In genomic region chr16:77536314-77536713, GRCm38 (mm10) we compare ENCODE assay signal across 10 mouse cellular contexts.
DNase-seq lines count a peak whose midpoint lies in the region; ATAC-seq and TF ChIP-seq lines count a peak whose summit lies in the region.
"Had no signal": no experiment of that assay in that cellular context is flagged by ENCODE, and none has a peak within 500 bp of the region (broad histone marks: within the 10 kb centered on the region; RNA-seq: fewer than 3 reads in every experiment).

No protein-coding gene starts in this region.

- H3K9me3 ChIP-seq in intestine, embryonic 15.5 days: no peaks in the 10 kb centered on the region
- H3K9me3 ChIP-seq in intestine, embryonic 16.5 days (ENCODE audit: control insufficient read depth, low read length): no peaks in the 10 kb centered on the region
- H3K9me3 ChIP-seq in forebrain, embryonic 13.5 days (replicated peaks): no peaks in the 10 kb centered on the region
- no peaks in the 10 kb centered on the region for H3K9me3 ChIP-seq in midbrain, embryonic 11.5 days (ENCODE audit: control insufficient read depth, low read length)

- H3K4me3 ChIP-seq in intestine, embryonic 15.5 days (replicated peaks): no peak overlapping the region
- H3K4me3 ChIP-seq in intestine, embryonic 16.5 days (ENCODE audit: low read length): no peak overlapping the region
- H3K4me3 ChIP-seq in forebrain, embryonic 13.5 days: peak overlapping the region; percentile 23
- no peak overlapping the region for H3K4me3 ChIP-seq in midbrain, embryonic 11.5 days (ENCODE audit: low read depth, low read length)

- no peak for ATAC-seq in intestine, embryonic 15.5 days
- no peak for ATAC-seq in intestine, embryonic 16.5 days
- ATAC-seq in forebrain, embryonic 13.5 days: peak; percentile 71
- peak; percentile 48; the same call in 1 of the 2 replicates for ATAC-seq in midbrain, embryonic 11.5 days (ENCODE audit: low FRiP score)

- peak; percentile 87 for DNase-seq in brain, embryonic 14.5 days (ENCODE audit: low read depth)
- no peak for DNase-seq in midbrain, embryonic 11.5 days (ENCODE audit: low spot score, missing footprints)
- no peak for DNase-seq in adrenal gland, postnatal 10 days
- no peak for DNase-seq in thymus, postnatal 14 days
- no peak for DNase-seq in heart, adult 8-10 months (ENCODE audit: low spot score)
- DNase-seq: kidney, adult 8-10 months had no signal

- no peak for TF ChIP-seq CTCF in brain, embryonic 14.5 days (IDR thresholded peaks at IDR 0.05; ENCODE audit: borderline replicate concordance, extremely low read depth, insufficient read depth, insufficient read length)

- H3K36me3 ChIP-seq in intestine, embryonic 15.5 days: no peaks in the 10 kb centered on the region
- H3K36me3 ChIP-seq in intestine, embryonic 16.5 days (ENCODE audit: control insufficient read depth, insufficient read depth, low read length): no peaks in the 10 kb centered on the region
- H3K36me3 ChIP-seq in forebrain, embryonic 13.5 days (ENCODE audit: poor library complexity, severe bottlenecking): no peaks in the 10 kb centered on the region
- H3K36me3 ChIP-seq in midbrain, embryonic 11.5 days (ENCODE audit: control insufficient read depth, insufficient read depth, low read length): no peaks in the 10 kb centered on the region

- no peak overlapping the region for H3K9ac ChIP-seq in intestine, embryonic 15.5 days
- H3K9ac ChIP-seq in intestine, embryonic 16.5 days (ENCODE audit: low read depth, low read length): no peak overlapping the region
- H3K9ac ChIP-seq in forebrain, embryonic 13.5 days: peak overlapping the region; percentile 43
- no peak overlapping the region for H3K9ac ChIP-seq in midbrain, embryonic 11.5 days (ENCODE audit: low read length)

- no peaks in the 10 kb centered on the region for H3K4me1 ChIP-seq in intestine, embryonic 15.5 days (replicated peaks)
- H3K4me1 ChIP-seq in intestine, embryonic 16.5 days (ENCODE audit: control insufficient read depth, insufficient read depth, low read length): no peaks in the 10 kb centered on the region
- H3K4me1 ChIP-seq in forebrain, embryonic 13.5 days: peaks cover 29% of the 10 kb centered on the region; the same call in 1 of the 2 replicates
- H3K4me1 ChIP-seq in midbrain, embryonic 11.5 days (ENCODE audit: control insufficient read depth, insufficient read depth, low read length): peaks cover 4% of the 10 kb centered on the region; the same call in 1 of the 2 replicates

- 76% methylated on average over 6 of the region's 6 CpGs for WGBS in intestine, embryonic 15.5 days
- 62% methylated on average over 6 of the region's 6 CpGs for WGBS in intestine, embryonic 16.5 days
- WGBS in forebrain, embryonic 13.5 days: 25% methylated on average over 6 of the region's 6 CpGs
- WGBS in midbrain, embryonic 11.5 days: 73% methylated on average over 6 of the region's 6 CpGs

- H3K4me2 ChIP-seq in intestine, embryonic 15.5 days (replicated peaks): peak overlapping the region; percentile 22; the same call in 1 of the 2 replicates
- H3K4me2 ChIP-seq in intestine, embryonic 16.5 days (ENCODE audit: low read depth, low read length): no peak overlapping the region
- peak overlapping the region; percentile 53 for H3K4me2 ChIP-seq in forebrain, embryonic 13.5 days
- no peak overlapping the region for H3K4me2 ChIP-seq in midbrain, embryonic 11.5 days
- H3K4me2 ChIP-seq: heart, embryonic 11.5 days had no signal

- TF ChIP-seq POLR2A in brain, embryonic 14.5 days (IDR thresholded peaks at IDR 0.05; ENCODE audit: borderline replicate concordance, extremely low read depth, insufficient read depth, insufficient read length, poor library complexity, severe bottlenecking): no peak

- H3K27me3 ChIP-seq in intestine, embryonic 15.5 days (replicated peaks): no peaks in the 10 kb centered on the region
- no peaks in the 10 kb centered on the region for H3K27me3 ChIP-seq in intestine, embryonic 16.5 days (replicated peaks; ENCODE audit: control insufficient read depth, insufficient read depth, low read length)
- H3K27me3 ChIP-seq in forebrain, embryonic 13.5 days: no peaks in the 10 kb centered on the region
- H3K27me3 ChIP-seq in midbrain, embryonic 11.5 days (ENCODE audit: control insufficient read depth, insufficient read depth, low read length): no peaks in the 10 kb centered on the region

- H3K27ac ChIP-seq in intestine, embryonic 15.5 days: no peak overlapping the region
- H3K27ac ChIP-seq in intestine, embryonic 16.5 days (ENCODE audit: low read length): no peak overlapping the region
- peak overlapping the region; percentile 94 for H3K27ac ChIP-seq in forebrain, embryonic 13.5 days
- peak overlapping the region; percentile 79 for H3K27ac ChIP-seq in midbrain, embryonic 11.5 days (ENCODE audit: low read depth, low read length)

Comparison
In these comparisons a context has a peak if more than half of its experiments do, and no peak if none do; other contexts are left out.
1. H3K4me2 ChIP-seq: peak in intestine, embryonic 15.5 days (single experiment) and forebrain, embryonic 13.5 days (single experiment); none in intestine, embryonic 16.5 days (single experiment) and midbrain, embryonic 11.5 days (single experiment).
2. ATAC-seq: peak in forebrain, embryonic 13.5 days (single experiment) and midbrain, embryonic 11.5 days (single experiment); none in intestine, embryonic 15.5 days (single experiment) and intestine, embryonic 16.5 days (single experiment).
3. H3K27ac ChIP-seq: peak in forebrain, embryonic 13.5 days (single experiment) and midbrain, embryonic 11.5 days (single experiment); none in intestine, embryonic 15.5 days (single experiment) and intestine, embryonic 16.5 days (single experiment).